Mouse (Mus musculus) kidney, embryonic 16.5 days (tissue): ENCODE measurements at regions not wholly inside any gene's neighbourhood (a gene's known extent, or its start where the extent isn't known, plus 50 kb on each side); places are given as distances from the start of the nearest gene placed in this dataset.
A peak's percentile ranks its signal among the peaks of the same experiment; 100 is the strongest.

Experiments
- ATAC-seq: fragments of 200-750 bp; cut with Nextera tagmentation; 2 replicates; pipeline ENCODE4 v1.8.0; 2017; ENCODE audit warnings: moderate TSS enrichment; ENCODE audit not compliant: low FRiP score, low TSS enrichment
- H3K27ac ChIP-seq: fragments of 300-500 bp; sonication (generic); 2 replicates; pipeline ENCODE4 v1.5.1; 2014; ENCODE audit warnings: low read length
- H3K27me3 ChIP-seq: fragments of 300-500 bp; sonication (generic); 2 replicates; pipeline ENCODE4 v1.6.1; 2014; ENCODE audit warnings: low read length, control low read depth, mixed read lengths; ENCODE audit not compliant: insufficient read depth
- H3K36me3 ChIP-seq: fragments of 300-500 bp; sonication (generic); 2 replicates; pipeline ENCODE4 v1.6.1; 2014; ENCODE audit warnings: low read length, control low read depth, mixed read lengths; ENCODE audit not compliant: insufficient read depth
- H3K4me1 ChIP-seq: fragments of 300-500 bp; sonication (generic); 2 replicates; pipeline ENCODE4 v1.6.1; 2014; ENCODE audit warnings: low read length, control low read depth, mixed read lengths; ENCODE audit not compliant: insufficient read depth
- H3K4me2 ChIP-seq: fragments of 300-500 bp; sonication (generic); replicated peaks from 2 replicates; pipeline ENCODE4 v1.6.1; 2014; ENCODE audit warnings: low read depth, low read length
- H3K4me3 ChIP-seq: fragments of 300-500 bp; sonication (generic); 2 replicates; pipeline ENCODE4 v1.5.1; 2014; ENCODE audit warnings: mild to moderate bottlenecking, low read length
- H3K9ac ChIP-seq: fragments of 300-500 bp; sonication (generic); replicated peaks from 2 replicates; pipeline ENCODE4 v1.6.1; 2014; ENCODE audit warnings: low read length
- H3K9me3 ChIP-seq: fragments of 300-500 bp; sonication (generic); 2 replicates; pipeline ENCODE4 v1.6.1; 2016; ENCODE audit warnings: low read length, control low read depth
- WGBS: fragments of 180-500 bp; shearing (Covaris S2); extraction: QIAGEN DNeasy Blood & Tissue Kit; methylation state at CpG from one replicate; pipeline ENCODE4 v1.1.7; 2014; 5-methylcytosine and 5-hydroxymethylcytosine counted together

- Histone ChIP-seq H3K36me3 (no peaks in the 10 kb centered on the region), H3K9ac (no peak overlapping the region), H3K4me1 (no peaks in the 10 kb centered on the region), H3K9me3 (peaks cover 7% of the 10 kb centered on the region), H3K27me3 (no peaks in the 10 kb centered on the region), H3K27ac (no peak overlapping the region), H3K4me2 (no peak overlapping the region), H3K4me3 (no peak overlapping the region)
- ATAC-seq, result peak; percentile 91
- WGBS, result 13% methylated on average over 3 of the region's 3 CpGs
Measured at GRCm38 (mm10) chr10:104592009-104592603, 398.3 kb downstream of the Gm4340 start.

- H3K4me3 ChIP-seq, result no peak overlapping the region
- no peaks in the 10 kb centered on the region for H3K4me1 ChIP-seq
- H3K9me3 ChIP-seq, result no peaks in the 10 kb centered on the region
- H3K36me3 ChIP-seq, result no peaks in the 10 kb centered on the region
- 84% methylated on average over 5 of the region's 5 CpGs for WGBS
- H3K27ac ChIP-seq, result no peak overlapping the region
- no peaks in the 10 kb centered on the region for H3K27me3 ChIP-seq
- no peak overlapping the region for H3K4me2 ChIP-seq
- H3K9ac ChIP-seq, result no peak overlapping the region
- ATAC-seq, result no peak
Measured at GRCm38 (mm10) chr10:104595920-104596319, 402.1 kb downstream of the Gm4340 start.

GRCm38 (mm10) chr10:104627629-104628028 lies 433.8 kb downstream of the Gm4340 start:
- no peaks in the 10 kb centered on the region for H3K27me3 ChIP-seq
- WGBS, result 41% methylated on average over 1 of the region's 1 CpGs
- no peaks in the 10 kb centered on the region for H3K36me3 ChIP-seq
- H3K4me3 ChIP-seq, result no peak overlapping the region
- no peak for ATAC-seq
- H3K4me1 ChIP-seq, result no peaks in the 10 kb centered on the region
- no peak overlapping the region for H3K4me2 ChIP-seq
- no peak overlapping the region for H3K27ac ChIP-seq
- no peak overlapping the region for H3K9ac ChIP-seq
- H3K9me3 ChIP-seq, result no peaks in the 10 kb centered on the region

- Histone ChIP-seq H3K27ac (no peak overlapping the region), H3K9ac (no peak overlapping the region), H3K36me3 (no peaks in the 10 kb centered on the region), H3K4me2 (no peak overlapping the region), H3K4me1 (no peaks in the 10 kb centered on the region), H3K9me3 (no peaks in the 10 kb centered on the region), H3K27me3 (no peaks in the 10 kb centered on the region), H3K4me3 (no peak overlapping the region)
- no peak for ATAC-seq
- WGBS, result 88% methylated on average over 8 of the region's 8 CpGs
Measured at GRCm38 (mm10) chr10:104651020-104651419, 457.2 kb downstream of the Gm4340 start.

GRCm38 (mm10) chr10:104660298-104660697 lies 466.5 kb downstream of the Gm4340 start:
- H3K9ac ChIP-seq, result no peak overlapping the region
- no peaks in the 10 kb centered on the region for H3K9me3 ChIP-seq
- H3K27ac ChIP-seq, result no peak overlapping the region
- no peak for ATAC-seq
- H3K4me2 ChIP-seq, result no peak overlapping the region
- no peaks in the 10 kb centered on the region for H3K27me3 ChIP-seq
- no peak overlapping the region for H3K4me3 ChIP-seq
- H3K4me1 ChIP-seq, result no peaks in the 10 kb centered on the region
- WGBS, result 47% methylated on average over 7 of the region's 7 CpGs
- H3K36me3 ChIP-seq, result no peaks in the 10 kb centered on the region

GRCm38 (mm10) chr10:104661672-104662071 lies 467.8 kb downstream of the Gm4340 start:
- no peak overlapping the region for H3K4me3 ChIP-seq
- no peaks in the 10 kb centered on the region for H3K4me1 ChIP-seq
- WGBS, result 30% methylated on average over 7 of the region's 7 CpGs
- H3K4me2 ChIP-seq, result no peak overlapping the region
- no peaks in the 10 kb centered on the region for H3K36me3 ChIP-seq
- no peak overlapping the region for H3K9ac ChIP-seq
- no peak for ATAC-seq
- H3K27ac ChIP-seq, result no peak overlapping the region
- H3K9me3 ChIP-seq, result no peaks in the 10 kb centered on the region
- H3K27me3 ChIP-seq, result no peaks in the 10 kb centered on the region

GRCm38 (mm10) chr10:104668286-104668685 lies 474.4 kb downstream of the Gm4340 start:
- Histone ChIP-seq H3K27me3 (no peaks in the 10 kb centered on the region), H3K4me2 (no peak overlapping the region), H3K4me3 (no peak overlapping the region), H3K36me3 (no peaks in the 10 kb centered on the region), H3K9ac (no peak overlapping the region), H3K27ac (no peak overlapping the region), H3K9me3 (no peaks in the 10 kb centered on the region), H3K4me1 (no peaks in the 10 kb centered on the region)
- 71% methylated on average over 2 of the region's 2 CpGs for WGBS
- no peak for ATAC-seq

- no peak overlapping the region for H3K27ac ChIP-seq
- no peak for ATAC-seq
- H3K4me2 ChIP-seq, result no peak overlapping the region
- H3K27me3 ChIP-seq, result no peaks in the 10 kb centered on the region
- no peaks in the 10 kb centered on the region for H3K36me3 ChIP-seq
- H3K4me1 ChIP-seq, result no peaks in the 10 kb centered on the region
- H3K4me3 ChIP-seq, result no peak overlapping the region
- H3K9me3 ChIP-seq, result no peaks in the 10 kb centered on the region
- no peak overlapping the region for H3K9ac ChIP-seq
- 77% methylated on average over 5 of the region's 5 CpGs for WGBS
Measured at GRCm38 (mm10) chr10:104684717-104685336, 491.0 kb downstream of the Gm4340 start.

GRCm38 (mm10) chr10:104685857-104686256 lies 492.0 kb downstream of the Gm4340 start:
- no peak for ATAC-seq
- no peak overlapping the region for H3K27ac ChIP-seq
- no peaks in the 10 kb centered on the region for H3K36me3 ChIP-seq
- H3K4me3 ChIP-seq, result no peak overlapping the region
- H3K9me3 ChIP-seq, result no peaks in the 10 kb centered on the region
- H3K27me3 ChIP-seq, result no peaks in the 10 kb centered on the region
- 82% methylated on average over 3 of the region's 3 CpGs for WGBS
- no peaks in the 10 kb centered on the region for H3K4me1 ChIP-seq
- no peak overlapping the region for H3K9ac ChIP-seq
- no peak overlapping the region for H3K4me2 ChIP-seq

- Histone ChIP-seq H3K9ac (no peak overlapping the region), H3K4me2 (no peak overlapping the region), H3K9me3 (no peaks in the 10 kb centered on the region), H3K4me3 (no peak overlapping the region), H3K27me3 (no peaks in the 10 kb centered on the region), H3K27ac (no peak overlapping the region), H3K4me1 (no peaks in the 10 kb centered on the region), H3K36me3 (no peaks in the 10 kb centered on the region)
- no peak for ATAC-seq
- WGBS, result 83% methylated on average over 6 of the region's 6 CpGs
Measured at GRCm38 (mm10) chr10:104686669-104687068, 492.8 kb downstream of the Gm4340 start.
